Mouse (Mus musculus) heart, adult 2 months (tissue): Measurements from ENCODE around the gene Tspoap1. TPM values are rescaled to one million over a fixed set of nuclear protein-coding genes. Genes with fewer than 3 reads are reported as not detected.

Experiments
- DNase-seq, 2 experiments: peaks; one replicate each; pipeline ENCODE4 v3.0.0; 2021
- H3K27ac ChIP-seq: fragments of 200-600 bp; 2 replicates; pipeline ENCODE4 v1.8.1; 2022
- H3K27me3 ChIP-seq: fragments of 200-500 bp; 2 replicates; pipeline ENCODE4 v1.6.1; 2012; ENCODE audit warnings: mild to moderate bottlenecking, low read length, inconsistent platforms, mixed read lengths; ENCODE audit not compliant: control insufficient read depth, insufficient read depth
- H3K36me3 ChIP-seq: fragments of 200-500 bp; 2 replicates; pipeline ENCODE4 v1.6.1; 2012; ENCODE audit warnings: low read length, inconsistent platforms; ENCODE audit not compliant: control insufficient read depth, insufficient read depth
- H3K4me1 ChIP-seq: fragments of 200-500 bp; 2 replicates; pipeline ENCODE4 v1.6.1; 2011; ENCODE audit warnings: low read length; ENCODE audit not compliant: control insufficient read depth, insufficient read depth
- H3K4me3 ChIP-seq: fragments of 200-600 bp; 2 replicates; pipeline ENCODE4 v1.8.1; 2022
- H3K79me2 ChIP-seq: fragments of 200-500 bp; replicated peaks from 2 replicates; pipeline ENCODE4 v1.6.1; 2012; ENCODE audit warnings: mild to moderate bottlenecking, inconsistent platforms, low read length, moderate library complexity, mixed read lengths; ENCODE audit not compliant: control insufficient read depth, insufficient read depth
- H3K9ac ChIP-seq: fragments of 200-500 bp; 2 replicates; pipeline ENCODE4 v1.6.1; 2012; ENCODE audit warnings: low read depth, mild to moderate bottlenecking, control low read depth, inconsistent platforms, low read length, mixed read lengths
- CTCF ChIP-seq: fragments of 200-600 bp; IDR thresholded peaks from 2 replicates; pipeline ENCODE4 v1.8.1; 2022; ENCODE audit warnings: antibody characterized with exemption, mild to moderate bottlenecking, moderate library complexity
- EP300 ChIP-seq: fragments of 200-500 bp; IDR thresholded peaks from 2 replicates; pipeline ENCODE4 v1.6.1; 2011; ENCODE audit warnings: low read depth, low read length, control low read depth; ENCODE audit not compliant: insufficient read depth
- POLR2A ChIP-seq: fragments of 200-500 bp; IDR thresholded peaks from 2 replicates; pipeline ENCODE4 v1.6.1; 2011; ENCODE audit warnings: mild to moderate bottlenecking, low read depth, low read length, control low read depth; ENCODE audit not compliant: insufficient read depth
- WGBS: fragments of 180-500 bp; shearing (Covaris S2); methylation state at CpG from one replicate; pipeline ENCODE4 v1.1.7; 2018; 5-methylcytosine and 5-hydroxymethylcytosine counted together
- intact Hi-C: fragments of 180-260 bp; cut with DNase I; formaldehyde crosslinking; loops from one replicate; pipeline ENCODE4 v1.15.1; 2025
- polyA plus RNA-seq: library from polyadenylated mRNA; depleted of rRNA; stranded (reverse); fragments of >200 nt; gene quantifications from 2 replicates; pipeline ENCODE4 v1.2.3, GENCODE M21; 2012
- total RNA-seq, 2 experiments: library from RNA; stranded (reverse); gene quantifications; 2 replicates each; pipeline ENCODE4 v1.2.3; 2021

Tspoap1 gene
- total and polyA plus RNA-seq, 3 experiments: 0.66 TPM; not detected in 2

DNA sequence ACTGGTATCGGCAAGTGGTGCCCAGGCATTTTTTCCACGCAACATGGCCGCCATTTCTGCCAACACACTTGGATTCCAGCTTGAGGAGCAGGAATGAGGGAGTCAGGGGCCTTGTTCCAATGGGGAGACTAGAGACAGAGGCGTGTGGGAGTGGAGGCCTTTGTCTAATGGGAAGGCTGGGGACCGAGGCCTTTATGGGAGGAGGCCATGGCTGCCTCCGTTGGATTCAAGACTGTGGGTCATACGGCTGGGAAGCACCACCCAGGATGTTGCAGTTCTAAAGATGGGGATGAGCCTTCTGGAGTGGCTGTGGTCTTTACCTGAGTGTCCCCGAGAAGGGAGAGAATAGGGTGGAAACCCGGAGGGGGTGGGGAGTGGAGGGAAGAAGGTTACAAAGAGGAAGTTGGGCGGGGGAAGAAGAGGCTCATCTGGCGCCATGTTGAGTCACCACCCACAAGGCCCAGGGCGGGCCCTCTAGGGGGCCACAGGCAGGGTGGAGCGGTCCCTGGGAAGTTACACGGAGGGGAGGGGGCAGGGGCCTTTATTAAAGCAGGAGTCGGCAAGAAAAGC lies 4.0 kb upstream of the Tspoap1 start:
- Histone ChIP-seq H3K9ac (peak overlapping the region; percentile 0; the same call in 1 of the 2 replicates), H3K4me3 (no peak overlapping the region), H3K4me1 (no peaks in the 10 kb centered on the region), H3K36me3 (no peaks in the 10 kb centered on the region), H3K27me3 (peaks cover 7% of the 10 kb centered on the region; the same call in 1 of the 2 replicates), H3K27ac (peak overlapping the region; percentile 17; the same call in 1 of the 2 replicates), H3K79me2 (no peaks in the 10 kb centered on the region)
- TF ChIP-seq CTCF: no peak
- TF ChIP-seq EP300: no peak
- TF ChIP-seq POLR2A: no peak
- intact Hi-C loops: no loop called here
- peak; percentile 45 to 74 for DNase-seq
- WGBS: 74% methylated on average over 15 of the region's 15 CpGs

DNA sequence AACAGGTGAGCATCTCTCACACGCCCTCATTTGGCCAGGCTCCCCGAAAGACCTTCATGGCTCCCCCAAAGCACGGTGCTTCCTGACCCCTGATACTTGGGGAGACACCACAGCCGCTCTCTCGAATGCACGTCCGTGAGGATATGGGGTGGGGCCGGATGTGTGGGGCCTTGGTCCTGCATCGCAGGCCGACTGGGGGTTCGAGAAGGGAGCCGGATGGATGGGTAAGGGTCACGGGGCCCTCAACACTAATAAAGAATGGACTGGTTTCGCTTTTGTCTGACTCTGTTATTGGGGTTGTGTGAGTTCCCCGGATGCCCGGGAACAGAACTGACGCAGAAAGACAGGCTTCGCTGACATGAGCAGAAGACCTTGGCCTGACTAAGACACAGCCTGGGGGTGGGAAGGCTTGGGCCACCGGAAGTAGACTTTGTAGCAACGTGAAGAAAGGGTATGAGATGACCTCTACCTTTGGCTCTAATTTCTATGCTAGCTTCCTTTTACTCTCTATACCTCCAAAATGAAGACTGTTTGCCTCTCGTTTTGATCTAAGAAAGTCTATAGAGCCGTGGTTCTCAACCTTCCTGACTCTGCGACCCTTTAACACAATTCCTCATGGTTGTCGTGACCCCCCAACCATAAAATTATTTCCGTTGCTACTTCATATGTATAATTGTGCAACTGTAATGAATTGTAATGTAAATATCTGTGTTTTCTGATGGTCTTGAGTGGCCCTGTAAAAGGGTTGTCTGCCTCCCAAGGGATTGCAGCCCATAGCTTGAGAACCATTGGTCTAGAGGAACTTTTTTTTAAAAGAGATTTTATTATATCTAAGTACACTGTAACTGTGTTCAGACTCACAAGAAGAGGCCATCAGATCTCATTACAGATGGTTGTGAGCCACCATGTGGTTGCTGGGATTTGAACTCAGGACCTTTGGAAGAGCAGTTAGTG lies 3.1 kb upstream of the Tspoap1 start:
- no peaks in the 10 kb centered on the region for H3K79me2 ChIP-seq
- H3K27ac ChIP-seq: no peak overlapping the region
- intact Hi-C loops: no loop called here
- H3K9ac ChIP-seq: peak overlapping the region; percentile 24; the same call in 1 of the 2 replicates
- no peak for TF ChIP-seq EP300
- no peak for TF ChIP-seq CTCF
- no peak for TF ChIP-seq POLR2A
- peaks cover 11% of the 10 kb centered on the region; the same call in 1 of the 2 replicates for H3K27me3 ChIP-seq
- H3K4me3 ChIP-seq: no peak overlapping the region
- peak in 1 of 2 experiments; percentile 36 for DNase-seq
- WGBS: 81% methylated on average over 25 of the region's 25 CpGs
- H3K4me1 ChIP-seq: no peaks in the 10 kb centered on the region
- H3K36me3 ChIP-seq: no peaks in the 10 kb centered on the region

DNA sequence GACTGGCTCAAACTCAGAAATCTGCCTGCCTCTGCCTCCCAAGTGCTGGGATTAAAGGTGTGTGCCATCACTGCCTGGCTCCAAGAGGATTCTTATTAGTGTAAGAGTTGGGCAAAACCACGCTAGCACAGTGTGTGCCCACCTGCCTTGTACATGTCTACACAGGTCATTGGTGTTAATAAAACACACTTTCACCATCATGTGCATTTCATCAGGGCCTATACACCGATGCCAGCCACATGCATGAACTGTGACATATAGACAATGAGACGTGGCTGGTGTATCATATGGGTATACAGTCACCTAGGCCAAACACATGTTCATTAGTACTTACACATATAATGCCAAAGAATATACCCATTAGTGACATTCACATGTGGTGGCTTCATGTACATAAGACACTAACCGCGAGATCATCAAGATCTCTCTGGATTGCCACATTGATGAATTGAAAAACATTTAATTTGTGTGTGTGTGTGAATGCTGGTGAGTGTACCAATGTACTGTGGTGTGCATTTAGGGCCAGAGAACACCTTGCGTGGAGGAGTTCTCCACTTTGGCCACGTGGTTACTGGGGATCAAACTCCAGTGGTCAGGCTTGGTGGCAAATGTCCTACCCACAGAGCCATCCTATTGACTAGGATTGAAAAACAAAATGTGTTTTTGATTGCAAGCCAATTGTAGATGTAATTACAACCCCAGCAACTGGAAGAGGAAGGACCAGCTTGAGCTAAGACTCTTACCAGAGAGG lies 2.0 kb upstream of the Tspoap1 start:
- Histone ChIP-seq H3K27ac (no peak overlapping the region), H3K4me1 (no peaks in the 10 kb centered on the region), H3K27me3 (peaks cover 15% of the 10 kb centered on the region; the same call in 1 of the 2 replicates), H3K9ac (no peak overlapping the region), H3K36me3 (no peaks in the 10 kb centered on the region), H3K4me3 (no peak overlapping the region), H3K79me2 (no peaks in the 10 kb centered on the region)
- no peak for TF ChIP-seq EP300
- TF ChIP-seq CTCF: no peak
- no peak for TF ChIP-seq POLR2A
- 68% methylated on average over 7 of the region's 7 CpGs for WGBS
- intact Hi-C loops: no loop called here
- DNase-seq: no peak

DNA sequence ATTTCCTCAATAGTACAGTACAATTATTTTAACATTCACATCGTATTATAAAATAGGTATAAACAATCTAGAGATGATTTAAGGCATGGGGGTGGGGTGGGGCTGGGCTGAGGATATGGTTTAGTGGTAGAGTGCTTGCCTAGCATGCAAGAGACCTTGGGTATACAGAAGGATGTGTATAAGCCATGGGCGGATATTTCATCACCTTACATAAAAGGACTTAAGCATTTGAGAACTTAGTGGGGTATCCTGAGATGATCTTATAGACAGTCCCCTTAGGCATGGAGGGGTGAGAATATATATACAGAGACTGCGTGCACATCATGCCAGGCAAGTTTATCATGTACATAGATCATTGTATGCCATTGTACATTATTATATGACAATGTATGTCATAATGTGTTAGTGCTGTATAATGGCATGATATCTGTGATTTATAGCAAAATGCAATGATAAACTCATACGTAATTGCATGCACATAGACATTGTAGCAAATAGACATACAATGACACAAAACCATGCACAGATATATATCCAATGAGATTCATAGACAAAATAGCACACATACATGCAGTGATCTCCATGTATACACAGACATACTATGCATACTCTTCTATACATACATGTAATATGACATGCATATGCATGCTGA lies 1.3 kb upstream of the Tspoap1 start:
- DNase-seq: no peak
- H3K27me3 ChIP-seq: peaks cover 20% of the 10 kb centered on the region
- 65% methylated on average over 4 of the region's 4 CpGs for WGBS
- H3K79me2 ChIP-seq: no peaks in the 10 kb centered on the region
- TF ChIP-seq CTCF: no peak
- TF ChIP-seq POLR2A: no peak
- TF ChIP-seq EP300: no peak
- no peak overlapping the region for H3K4me3 ChIP-seq
- intact Hi-C loops: no loop called here
- H3K27ac ChIP-seq: no peak overlapping the region
- no peaks in the 10 kb centered on the region for H3K4me1 ChIP-seq
- H3K9ac ChIP-seq: no peak overlapping the region
- H3K36me3 ChIP-seq: no peaks in the 10 kb centered on the region

DNA sequence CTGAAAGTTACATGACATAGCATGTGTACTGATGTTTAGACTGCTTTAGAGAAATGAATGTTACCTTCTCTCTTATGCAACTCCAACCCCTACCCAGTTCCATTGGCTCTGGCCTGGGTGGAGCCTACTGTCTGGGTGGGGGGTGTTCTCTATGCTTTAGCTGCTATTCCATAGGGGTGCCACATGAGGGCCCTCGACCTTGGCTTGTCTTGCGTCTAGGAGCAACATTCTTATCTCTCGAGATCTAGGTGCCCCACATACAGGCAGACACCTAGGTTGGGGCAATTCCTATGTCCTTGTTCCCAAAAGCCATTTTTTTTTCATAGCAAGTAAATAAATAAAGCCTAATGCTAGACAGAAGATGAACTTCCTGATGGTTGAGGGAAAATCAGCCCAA lies 734 bp upstream of the Tspoap1 start:
- H3K4me1 ChIP-seq: no peaks in the 10 kb centered on the region
- 6% methylated on average over 3 of the region's 3 CpGs for WGBS
- no peaks in the 10 kb centered on the region for H3K36me3 ChIP-seq
- peak in 1 of 2 experiments; percentile 21 for DNase-seq
- H3K4me3 ChIP-seq: no peak overlapping the region
- H3K9ac ChIP-seq: no peak overlapping the region
- peaks cover 25% of the 10 kb centered on the region for H3K27me3 ChIP-seq
- intact Hi-C loops: no loop called here
- H3K27ac ChIP-seq: no peak overlapping the region
- H3K79me2 ChIP-seq: no peaks in the 10 kb centered on the region
- TF ChIP-seq POLR2A (no peak), CTCF (0 out of 2 replicates have a peak, but pooled peaks have one; percentile 8)
